Mouse (Mus musculus): ENCODE measurements around the gene Cypt4. TPM values are rescaled to one million over a fixed set of nuclear protein-coding genes. Genes with fewer than 3 reads are reported as not detected.

Gene Cypt4
- polyA plus RNA-seq (2012; rRNA removed) = not detected in 2 replicates

DNA sequence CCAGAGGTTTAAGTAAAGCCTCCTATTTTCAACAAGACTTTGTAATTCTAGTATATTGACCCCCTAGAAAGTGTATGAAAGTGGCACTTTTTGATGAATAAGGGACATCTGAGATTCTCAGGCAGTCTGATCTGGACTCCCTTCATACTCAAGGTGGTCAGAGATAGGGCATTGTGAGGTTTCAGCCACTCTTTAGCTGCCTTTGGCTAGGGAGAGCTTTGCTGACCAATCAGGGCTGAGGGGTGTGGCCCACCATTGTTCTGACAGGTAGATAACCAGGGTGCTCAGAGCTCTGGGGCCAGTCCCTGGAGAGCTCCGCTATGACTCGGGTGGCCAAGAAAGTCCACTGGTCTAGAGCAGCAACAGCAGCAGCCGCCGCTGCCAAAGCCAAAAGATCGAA is at the start of gene Cypt4:
TSS of gene Cypt4 (plus strand) at position 301 of the 400 bp plus-strand sequence.

Other genes with a start within 250 kb of the Cypt4 start
- 18.0 and 21.4 TPM in 2 replicates for gene Dpy19l1, start 122.1 kb upstream of the Cypt4 start, polyA plus RNA-seq (2012; rRNA removed)
- 0.01 and 0.02 TPM in 2 replicates for gene Dpy19l2, start 71.1 kb downstream of the Cypt4 start, polyA plus RNA-seq (2012; rRNA removed)
- 0.43 and 0.48 TPM in 2 replicates for gene Tbx20, start 149.1 kb downstream of the Cypt4 start, polyA plus RNA-seq (2012; rRNA removed)

Data from liver, embryonic 14 days (tissue).